Mouse (Mus musculus): ENCODE measurements at regions not wholly inside any gene's neighbourhood (a gene's known extent, or its start where the extent isn't known, plus 50 kb on each side); places are given as distances from the start of the nearest gene placed in this dataset.
"Not testable (repeated sequence)": the region's sequence is repeated elsewhere in the genome, so short reads cannot be mapped to it uniquely, and the experiment has no call there.

DNA sequence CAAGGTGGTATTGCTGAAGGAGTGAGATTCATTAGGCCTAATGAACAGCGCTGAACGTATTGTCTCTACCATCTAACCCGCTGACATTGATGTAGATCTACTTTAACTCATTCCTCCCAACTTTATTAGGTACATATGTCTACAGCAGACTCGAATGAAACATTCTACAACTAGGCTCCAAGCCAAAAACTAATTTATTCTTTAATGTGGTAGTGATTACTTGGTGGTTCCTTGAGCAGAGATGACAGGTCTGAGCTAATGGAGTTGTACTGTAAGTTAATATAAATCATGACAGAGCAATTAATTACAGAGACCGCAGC is 271.2 kb downstream of the Etnk1 start:
- DNase-seq, result no peak

GRCm38 (mm10) chr6:143439484-143439883 is 272.5 kb downstream of the Etnk1 start:
- DNase-seq, result no peak

GRCm38 (mm10) chr6:143440237-143440950 is 273.4 kb downstream of the Etnk1 start:
- no peak for DNase-seq

- DNase-seq, result no peak
Measured at GRCm38 (mm10) chr6:143442361-143442760, 275.3 kb downstream of the Etnk1 start.

- DNase-seq, result no peak
Measured at GRCm38 (mm10) chr6:143443446-143443845, 276.4 kb downstream of the Etnk1 start.

DNA sequence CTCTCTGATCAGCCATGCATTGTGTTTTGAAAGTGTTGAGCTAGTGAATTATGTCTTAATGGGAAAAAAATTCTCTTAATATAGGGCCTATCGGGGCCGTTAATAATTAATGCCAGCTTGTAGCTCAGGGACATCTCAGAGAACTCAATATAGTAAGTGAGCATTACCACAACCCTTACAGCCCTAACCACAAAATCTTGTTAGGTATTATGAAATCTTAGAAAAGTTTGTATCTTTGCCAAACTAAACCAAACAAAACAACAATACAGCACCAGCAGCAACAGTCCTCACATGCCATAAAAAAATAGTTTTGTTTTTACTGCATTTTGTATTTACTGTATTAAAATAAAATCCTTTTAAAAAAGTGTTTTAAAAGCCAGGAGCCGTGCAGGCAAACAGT is 277.8 kb downstream of the Etnk1 start:
- no peak for DNase-seq

DNA sequence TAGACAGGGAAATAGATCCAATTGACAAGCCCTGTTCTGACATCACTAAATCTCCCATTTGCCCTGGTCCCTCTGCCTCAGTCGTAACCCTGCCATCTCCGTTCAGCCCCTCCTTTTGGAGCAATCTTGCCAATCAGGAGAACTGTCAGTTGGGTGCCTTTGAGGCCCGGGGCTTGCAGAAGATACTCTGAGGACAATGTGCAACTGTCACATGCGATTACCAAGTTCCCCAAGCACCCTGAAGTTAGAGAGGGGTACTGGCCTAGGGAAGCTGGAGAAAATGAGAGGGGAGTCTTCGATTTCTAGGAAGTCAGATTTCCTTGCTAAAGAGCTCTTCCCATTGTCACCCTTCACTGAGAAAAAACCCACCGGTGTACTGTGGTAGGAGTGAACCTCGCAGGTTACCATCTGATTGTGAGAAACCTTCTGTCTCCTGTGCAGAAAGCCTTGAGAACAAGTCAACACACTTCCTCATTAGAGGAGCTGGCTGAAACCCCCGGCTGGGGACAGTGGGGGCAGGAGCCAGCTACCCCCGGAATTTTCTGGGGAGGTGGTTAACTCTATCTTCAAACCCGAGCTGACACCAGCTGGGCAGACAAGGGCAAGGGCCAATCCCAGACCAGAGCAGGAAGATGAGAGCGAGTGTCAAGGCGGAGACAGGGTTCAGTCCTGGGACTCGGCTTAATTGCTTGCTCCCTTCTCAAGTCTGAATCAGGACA is 279.0 kb downstream of the Etnk1 start:
- no peak for DNase-seq

- no peak for DNase-seq
Measured at GRCm38 (mm10) chr6:143447060-143447459, 280.0 kb downstream of the Etnk1 start.

GRCm38 (mm10) chr6:143449071-143449470 is 282.1 kb downstream of the Etnk1 start:
- DNase-seq, result no peak

DNA sequence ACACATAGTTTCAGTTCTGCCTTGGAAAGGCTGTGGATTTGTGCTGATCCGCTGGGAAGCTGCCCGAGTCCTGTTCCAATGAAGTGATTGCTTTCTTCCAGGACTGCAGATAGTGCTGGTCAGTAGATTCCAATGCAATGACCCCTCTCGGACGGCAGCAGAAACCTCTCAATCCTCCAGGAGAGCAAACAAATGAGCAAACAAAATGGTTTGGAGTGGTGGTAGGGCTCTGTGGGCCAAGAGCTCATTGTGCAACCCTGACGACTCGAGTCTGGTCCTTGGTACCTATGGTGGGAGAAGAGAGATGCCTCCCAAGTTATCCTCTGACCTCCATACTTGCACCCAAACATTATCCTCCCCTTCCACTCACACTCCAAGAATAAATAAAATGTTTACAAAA is 284.8 kb downstream of the Etnk1 start:
- no peak for DNase-seq

- DNase-seq, result no peak
Measured at GRCm38 (mm10) chr6:143454695-143455218, 287.7 kb downstream of the Etnk1 start.

DNA sequence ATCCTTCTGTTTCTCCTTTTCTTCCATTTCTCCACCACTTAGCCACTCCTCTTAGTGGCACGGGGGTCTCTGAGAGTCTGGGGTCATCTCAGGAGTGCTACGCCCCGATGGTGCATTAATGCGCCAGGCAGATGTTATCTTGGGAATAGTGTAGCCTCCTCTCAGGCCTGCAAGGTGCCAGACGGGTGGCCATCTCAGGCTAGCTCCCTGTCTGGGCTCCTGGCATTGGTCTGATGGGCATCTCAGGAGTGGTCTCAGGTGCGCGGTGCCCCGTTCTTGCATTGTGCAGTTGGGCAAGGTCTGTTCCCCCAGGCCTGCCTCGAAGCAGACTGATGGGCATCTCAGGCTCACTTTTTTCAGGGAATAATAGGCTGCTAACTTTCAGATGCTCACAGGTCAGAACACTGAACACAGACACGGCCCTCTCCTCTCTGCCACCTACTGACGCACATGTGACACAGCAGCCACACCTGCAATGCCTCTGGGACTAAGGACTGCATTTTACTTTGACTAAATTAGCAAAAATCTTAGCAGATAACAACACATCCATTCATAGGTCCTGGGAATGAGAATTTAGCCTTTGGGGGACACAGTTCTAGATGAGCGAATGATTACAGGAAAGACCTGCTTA is 298.0 kb downstream of the Etnk1 start:
- DNase-seq, result no peak

DNA sequence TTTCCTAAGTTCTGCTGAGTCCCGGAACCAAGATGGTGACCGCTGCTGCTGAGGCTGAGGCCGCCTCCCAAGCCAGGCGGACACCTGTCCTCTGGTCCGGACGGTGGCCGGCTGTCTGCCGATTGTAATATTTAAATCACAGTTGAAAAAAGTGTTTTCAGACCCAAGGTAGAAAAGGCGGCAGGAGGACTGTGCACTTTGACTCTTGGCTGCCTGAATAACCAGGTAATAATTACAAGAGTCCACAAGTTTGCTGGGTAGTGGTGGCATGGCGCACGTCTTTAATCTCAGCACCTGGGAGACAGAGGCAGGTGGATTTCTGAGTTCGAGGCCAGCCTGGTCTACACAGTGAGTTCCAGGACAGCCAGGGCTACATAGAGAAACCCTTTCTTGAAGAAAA is 305.7 kb downstream of the Etnk1 start:
- DNase-seq, result not testable (repeated sequence)

- no peak for DNase-seq
Measured at GRCm38 (mm10) chr6:143474396-143474795, 307.4 kb downstream of the Etnk1 start.

GRCm38 (mm10) chr6:143475296-143475695 is 308.3 kb downstream of the Etnk1 start:
- DNase-seq, result no peak

- no peak for DNase-seq
Measured at GRCm38 (mm10) chr6:143477396-143477795, 310.4 kb downstream of the Etnk1 start.

DNA sequence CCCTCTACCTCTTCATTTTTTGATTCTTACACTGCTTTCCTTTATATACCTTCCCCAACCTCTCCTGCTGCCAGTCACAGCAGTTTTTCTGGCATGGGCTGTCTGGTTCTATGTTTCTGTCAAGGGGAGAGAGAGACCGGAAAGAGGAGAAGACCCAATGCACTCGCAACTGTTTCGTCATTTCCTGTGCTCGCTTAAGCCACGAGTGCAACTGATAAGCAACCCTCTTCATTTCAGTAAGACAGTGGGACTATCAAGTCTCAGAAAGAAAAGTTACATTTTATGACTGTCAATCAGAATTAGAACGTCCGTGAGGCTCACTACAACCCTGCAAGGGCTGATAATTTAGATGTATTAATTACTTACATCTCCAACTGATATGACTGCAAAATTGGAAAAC is 312.2 kb downstream of the Etnk1 start:
- no peak for DNase-seq

- DNase-seq, result no peak
Measured at GRCm38 (mm10) chr6:143479701-143480388, 312.8 kb downstream of the Etnk1 start.

GRCm38 (mm10) chr6:143482272-143482671 is 315.3 kb downstream of the Etnk1 start:
- DNase-seq, result no peak

DNA sequence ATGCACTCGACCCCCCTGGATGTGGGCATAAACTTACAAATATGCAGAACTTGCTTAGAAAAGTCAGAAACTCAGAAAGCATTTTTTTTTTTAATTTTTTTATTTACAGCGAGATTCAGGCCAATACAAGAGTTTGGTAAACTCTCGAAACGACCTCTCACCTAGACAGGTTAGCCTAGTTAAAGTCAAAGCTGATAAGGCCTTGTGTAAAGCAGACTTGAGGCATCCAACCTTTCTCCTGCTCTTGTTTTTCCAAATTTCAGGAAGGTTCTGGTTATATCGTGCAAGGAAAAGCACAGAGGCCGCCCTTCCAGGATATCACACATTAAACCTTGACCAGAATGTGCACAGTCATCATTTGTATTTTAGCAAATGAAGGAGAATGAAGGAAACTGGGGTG is 315.8 kb downstream of the Etnk1 start:
- DNase-seq, result no peak

- DNase-seq, result no peak
Measured at GRCm38 (mm10) chr6:143484941-143485340, 317.9 kb downstream of the Etnk1 start.

DNA sequence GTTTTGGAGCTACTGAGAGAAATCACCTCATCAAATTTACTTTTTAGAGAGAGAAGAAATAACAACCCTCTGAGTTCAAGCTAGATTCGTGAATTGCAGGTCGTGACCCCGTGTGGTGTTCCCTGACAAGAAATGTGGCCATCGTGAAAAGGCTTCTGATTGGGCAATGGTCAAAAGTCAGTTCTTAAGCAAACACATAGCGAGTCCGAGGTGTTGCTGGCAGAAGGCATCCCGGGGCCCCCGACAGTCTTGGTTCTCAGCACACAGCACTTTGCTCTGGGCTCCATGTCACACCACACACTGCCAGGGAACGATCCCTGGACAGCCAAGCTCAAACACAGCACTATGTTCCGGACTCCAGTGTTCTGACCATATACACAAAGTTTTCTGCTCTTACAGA is 320.0 kb downstream of the Etnk1 start:
- DNase-seq, result no peak

- no peak for DNase-seq
Measured at GRCm38 (mm10) chr6:143490019-143490418, 323.0 kb downstream of the Etnk1 start.

All from cerebellum, adult 8-10 months (tissue).